Mouse (Mus musculus): ENCODE data around the gene Rasa3.
A peak's percentile ranks its signal among the peaks of the same experiment; 100 is the strongest.

The Rasa3 gene

DNA sequence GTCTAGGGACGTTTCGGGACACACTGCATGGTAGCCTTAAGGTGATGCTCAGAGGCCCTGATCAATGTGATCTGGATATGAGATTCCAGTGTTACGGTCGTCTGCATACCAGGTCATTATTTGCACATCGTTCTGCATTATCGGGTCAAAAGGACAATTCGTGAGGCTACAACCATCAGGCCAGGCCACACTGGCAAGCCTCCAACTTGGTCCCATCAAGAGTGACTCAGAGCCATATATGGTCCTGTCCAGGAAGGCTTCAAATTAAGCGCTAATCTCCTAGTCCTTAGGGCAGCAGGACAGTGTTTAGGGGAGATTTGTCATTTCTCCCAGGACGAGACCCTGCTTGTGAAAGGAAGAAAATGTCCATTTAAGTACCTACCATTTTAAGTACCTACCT is 63.3 kb downstream of the Rasa3 start:
- no peak for DNase-seq

DNA sequence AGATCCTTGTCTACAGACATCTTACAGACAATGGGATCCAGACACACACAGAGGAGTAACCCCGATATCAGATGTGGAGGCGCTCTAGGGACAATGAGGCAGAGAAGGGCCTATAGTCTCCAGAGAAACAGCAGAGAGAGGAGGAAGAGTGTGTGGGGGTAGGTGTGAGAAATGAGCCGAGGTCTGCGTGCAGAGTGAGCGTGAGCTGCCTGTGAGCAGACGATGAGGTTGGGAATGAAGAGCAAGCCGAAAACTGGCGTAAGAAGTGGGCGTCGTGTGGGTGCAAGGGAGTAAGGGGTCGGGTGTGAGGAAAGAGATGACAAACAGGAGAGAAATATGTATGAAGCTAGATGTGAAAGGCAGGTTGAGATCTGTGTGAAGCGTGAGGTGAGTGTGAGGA is 65.7 kb downstream of the Rasa3 start:
- no peak for DNase-seq

- DNase-seq = no peak
These were observed 67.4 kb downstream of the Rasa3 start for GRCm38 (mm10) chr8:13609971-13610370.

DNA sequence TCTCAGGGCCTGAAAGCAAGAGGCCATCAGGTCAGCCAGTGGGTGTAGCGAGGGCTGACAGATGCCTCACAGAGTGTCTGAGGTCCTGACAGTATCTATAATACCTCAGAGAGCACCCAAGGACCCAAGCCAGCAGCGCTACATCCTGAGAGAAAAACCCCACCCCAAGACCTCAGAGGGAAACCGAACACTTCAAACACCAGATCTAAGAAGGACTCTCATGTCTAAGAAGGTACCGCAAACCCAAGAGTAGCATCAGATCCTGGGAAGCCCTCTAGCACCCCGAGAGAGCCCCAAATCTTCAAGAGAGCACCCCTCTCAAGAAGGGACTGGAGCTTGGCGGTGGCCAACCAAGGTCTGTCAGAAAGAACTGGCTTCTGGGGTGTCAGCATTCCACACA is 68.5 kb downstream of the Rasa3 start:
- no peak for DNase-seq

DNA sequence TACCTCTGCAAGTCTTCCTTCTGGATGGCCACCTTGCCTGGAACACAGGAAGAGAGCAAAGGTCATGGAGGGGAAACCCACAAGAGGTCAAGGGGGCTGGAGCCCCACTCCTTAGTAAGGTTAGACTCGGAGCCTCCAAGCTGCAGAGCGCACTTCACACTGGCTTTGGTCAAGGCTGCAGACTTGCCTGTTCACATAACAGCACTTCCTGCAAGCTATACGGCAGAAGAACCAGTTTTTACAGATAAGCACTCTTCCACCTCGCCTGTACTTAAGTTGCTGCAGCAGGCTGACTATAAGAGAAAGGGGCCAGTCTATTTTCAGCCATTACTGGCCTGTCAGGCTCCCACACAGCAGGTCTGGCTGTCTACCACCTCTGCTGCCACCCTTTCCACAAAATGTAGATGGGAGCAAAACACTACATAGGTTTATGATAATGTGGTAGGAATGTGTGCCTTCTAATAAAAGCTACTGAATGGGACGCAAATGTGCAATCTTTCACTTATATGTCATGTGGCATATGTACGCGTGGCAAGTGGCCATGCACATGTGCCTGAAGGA is 71.4 kb downstream of the Rasa3 start:
- DNase-seq = no peak

DNA sequence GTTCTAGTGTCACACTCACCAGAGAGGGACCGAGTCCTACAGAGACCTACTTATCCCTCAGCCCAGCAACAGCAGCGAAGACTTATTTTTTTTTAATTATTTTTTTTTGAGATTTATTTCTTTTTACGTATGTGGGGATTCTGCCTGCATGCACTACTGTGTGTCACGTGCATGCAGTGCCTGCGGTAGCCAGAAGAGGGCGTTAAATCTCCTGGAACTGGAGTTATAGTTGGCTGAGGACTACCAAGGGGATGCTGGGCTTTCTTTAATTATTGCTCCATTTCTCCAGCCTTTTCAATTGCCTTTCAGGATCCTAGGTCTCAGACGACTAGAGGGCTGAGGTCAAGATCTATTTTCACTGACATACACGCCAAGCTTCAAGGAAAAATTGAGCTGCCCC is 74.8 kb downstream of the Rasa3 start:
- peak; percentile 54 for DNase-seq

- peak; percentile 68 for DNase-seq
These were observed 76.2 kb downstream of the Rasa3 start for GRCm38 (mm10) chr8:13601166-13601565.

DNA sequence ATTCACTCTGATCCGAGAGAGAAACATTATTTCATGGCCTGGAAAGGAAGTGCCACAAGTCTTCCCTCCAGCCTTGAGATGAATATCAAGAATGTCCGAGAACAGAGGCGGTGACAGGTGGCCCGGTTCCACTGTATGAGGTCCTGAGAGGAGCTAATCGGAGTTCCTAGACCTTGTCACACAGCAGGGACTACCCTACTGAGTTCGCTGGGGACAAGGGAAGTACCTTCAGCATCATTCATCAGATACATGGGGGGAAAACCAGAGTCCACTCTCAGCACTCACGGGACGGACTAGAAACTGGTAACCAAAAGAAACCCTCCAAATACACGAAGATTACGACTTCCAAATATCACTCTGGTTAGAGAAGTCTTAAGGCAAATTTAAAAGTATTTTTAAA is 76.7 kb downstream of the Rasa3 start:
- DNase-seq = no peak

DNA sequence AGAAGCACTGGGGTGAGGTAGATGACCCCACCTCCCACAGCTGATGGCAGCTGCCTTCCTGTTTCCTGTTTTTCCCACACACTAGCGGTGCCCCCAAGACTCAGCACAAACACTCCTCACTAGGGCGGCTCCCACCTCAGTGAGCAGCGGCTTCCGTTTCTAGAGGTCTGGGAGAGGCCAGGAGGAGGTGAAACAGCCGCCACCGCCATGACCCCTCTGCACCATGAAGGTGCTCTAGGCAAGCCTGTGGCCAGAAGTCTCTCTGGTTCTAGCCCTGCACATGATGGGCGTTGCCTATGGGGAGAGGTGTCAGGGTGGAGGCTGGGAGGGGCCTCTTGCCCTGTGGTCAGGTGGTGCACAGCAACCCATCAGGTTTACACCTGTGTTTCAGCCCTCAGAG is 77.2 kb downstream of the Rasa3 start:
- DNase-seq = peak; percentile 77

- no peak for DNase-seq
These were observed 79.6 kb downstream of the Rasa3 start for GRCm38 (mm10) chr8:13597777-13598176.

GRCm38 (mm10) chr8:13595861-13596260 is 81.5 kb downstream of the Rasa3 start:
- peak; percentile 38 for DNase-seq

DNA sequence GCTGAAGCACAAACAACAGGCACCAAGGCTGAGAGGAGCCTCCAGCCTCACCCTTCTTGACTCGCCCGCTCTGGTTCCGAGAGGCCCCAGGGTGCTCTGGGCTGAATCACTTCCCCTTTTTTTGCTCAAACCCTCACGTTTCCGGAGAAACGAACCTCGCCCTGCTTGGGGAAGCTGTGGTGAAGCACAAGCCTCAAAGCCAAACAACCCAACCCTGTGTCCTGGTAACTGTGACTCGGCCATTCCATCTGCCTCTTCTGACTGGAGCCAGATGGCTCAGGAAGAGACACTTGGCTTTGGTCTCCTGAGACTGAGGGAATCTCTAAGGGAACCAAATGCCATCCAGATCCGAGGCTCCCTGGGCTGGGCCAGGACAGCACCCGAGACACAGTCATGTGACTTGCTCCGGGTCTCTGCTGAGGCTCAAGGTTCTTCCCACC is 82.5 kb downstream of the Rasa3 start:
- DNase-seq = peak; percentile 80

GRCm38 (mm10) chr8:13593340-13593739 is 84.1 kb downstream of the Rasa3 start:
- no peak for DNase-seq

DNA sequence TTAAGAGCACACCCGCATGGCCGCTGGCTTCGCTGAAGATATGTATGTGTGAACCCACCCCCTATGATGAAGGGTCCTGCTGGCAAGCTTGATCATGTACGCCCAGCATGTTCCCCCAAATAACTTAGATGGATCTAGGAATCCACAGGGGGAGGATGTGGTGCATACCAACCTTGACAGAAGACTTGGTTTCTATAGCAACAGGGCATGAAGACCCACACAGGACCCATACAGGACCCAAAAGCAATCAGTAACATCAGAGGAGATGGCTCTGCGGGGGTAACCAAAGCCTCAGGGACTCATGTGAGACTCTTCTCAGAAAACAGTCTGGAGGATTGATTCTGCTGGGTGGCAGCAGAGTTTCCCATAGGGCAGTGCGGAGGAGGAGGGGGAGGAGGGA is 86.2 kb downstream of the Rasa3 start:
- no peak for DNase-seq

GRCm38 (mm10) chr8:13589071-13589470 is 88.3 kb downstream of the Rasa3 start:
- DNase-seq = no peak

DNA sequence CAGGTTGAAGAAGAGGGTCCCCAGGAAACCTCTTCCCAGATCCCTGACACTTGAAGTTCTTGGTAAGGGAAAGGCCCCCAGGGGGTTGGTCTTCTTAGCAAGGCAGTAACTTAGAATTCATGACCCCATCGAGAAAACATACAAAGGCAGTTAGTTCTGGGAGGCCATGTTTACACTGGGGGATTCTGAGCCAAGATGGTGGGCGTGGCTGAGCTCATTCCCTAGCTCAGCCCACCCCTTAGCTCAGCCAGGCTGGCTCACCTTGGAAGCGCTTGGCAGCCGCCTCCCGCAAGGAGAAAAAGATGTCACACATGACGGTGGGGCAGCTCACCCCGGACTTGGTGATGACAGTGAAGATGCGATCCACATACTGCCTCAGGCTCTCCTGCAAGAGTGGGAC is 92.8 kb downstream of the Rasa3 start:
- no peak for DNase-seq

DNA sequence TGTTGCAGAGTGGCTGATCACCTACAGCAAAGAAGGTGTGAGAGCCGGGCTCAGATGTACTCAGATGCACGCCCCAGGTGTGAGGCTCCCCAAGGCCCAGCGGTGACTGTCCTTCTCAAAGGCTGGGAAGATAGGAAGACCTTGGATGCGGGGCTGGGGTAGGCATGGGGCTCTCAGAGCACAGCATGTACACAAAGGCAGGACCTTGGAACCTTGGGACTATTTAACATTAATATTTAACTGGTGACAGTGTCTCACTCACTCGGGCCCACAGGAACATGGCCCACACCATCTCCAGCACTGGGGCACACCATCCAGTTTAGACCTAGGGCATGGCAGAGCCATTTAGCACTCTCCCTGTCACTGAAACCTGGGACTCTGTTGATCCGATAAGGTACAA is 99.5 kb downstream of the Rasa3 start:
- no peak for DNase-seq

DNA sequence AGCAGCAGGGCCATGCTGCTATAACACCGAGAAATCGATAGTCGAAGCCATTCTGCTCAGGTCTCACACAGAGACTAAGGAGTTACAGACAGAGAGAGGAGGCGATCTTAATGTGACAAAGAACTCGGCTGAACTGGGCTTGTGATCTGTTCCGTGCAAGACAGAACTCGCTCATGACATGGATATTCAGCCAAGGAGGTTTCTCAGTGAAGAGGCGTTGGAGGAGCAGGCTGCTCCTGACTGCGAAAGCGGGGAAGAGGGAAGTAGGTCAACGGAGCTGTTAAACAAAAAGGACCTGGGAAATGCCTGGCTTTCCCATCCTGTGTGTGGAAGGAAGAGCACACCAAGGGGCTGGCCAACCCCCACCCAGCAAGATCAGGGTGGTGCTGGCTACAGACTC is 105.4 kb downstream of the Rasa3 start:
- DNase-seq = no peak

- DNase-seq = no peak
These were observed 115.3 kb downstream of the Rasa3 start, which contains the start of gene 1700029H14Rik for GRCm38 (mm10) chr8:13562118-13562517. Gene 1700029H14Rik (minus strand): TSS chr8:13562461.

DNA sequence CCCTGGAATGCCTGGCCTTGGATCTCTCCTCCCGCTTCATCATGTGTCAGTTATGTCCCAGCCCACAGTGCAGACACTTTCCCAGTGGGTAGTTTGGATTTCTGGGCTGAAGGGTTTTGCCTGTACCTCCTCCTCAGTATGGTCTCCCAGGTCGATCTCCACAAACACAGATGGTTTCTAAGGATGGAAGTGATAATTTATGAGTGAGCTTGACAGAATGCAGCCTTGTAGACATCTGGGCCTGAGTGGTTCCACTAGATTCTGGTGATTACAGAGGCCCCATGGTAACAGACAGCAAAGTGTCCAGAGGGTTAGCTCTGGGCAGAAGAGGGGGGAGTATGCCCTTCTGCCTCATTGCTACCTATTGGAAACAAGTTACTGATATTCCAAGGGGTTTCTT is 119.9 kb downstream of the Rasa3 start:
- no peak for DNase-seq

DNA sequence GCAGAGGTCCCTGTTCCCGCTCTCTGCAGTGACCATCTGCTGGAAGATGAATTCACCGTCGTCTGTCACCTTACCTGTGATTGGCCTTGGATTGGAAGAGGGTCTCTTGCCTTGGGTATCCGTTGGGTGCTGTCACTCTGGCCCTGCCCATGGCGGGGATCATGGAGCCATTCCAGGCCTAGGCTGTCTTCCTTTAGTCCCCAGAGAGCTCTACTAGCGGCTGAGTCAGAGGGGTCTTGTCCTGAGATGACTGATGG is 125.9 kb downstream of the Rasa3 start:
- no peak for DNase-seq

DNA sequence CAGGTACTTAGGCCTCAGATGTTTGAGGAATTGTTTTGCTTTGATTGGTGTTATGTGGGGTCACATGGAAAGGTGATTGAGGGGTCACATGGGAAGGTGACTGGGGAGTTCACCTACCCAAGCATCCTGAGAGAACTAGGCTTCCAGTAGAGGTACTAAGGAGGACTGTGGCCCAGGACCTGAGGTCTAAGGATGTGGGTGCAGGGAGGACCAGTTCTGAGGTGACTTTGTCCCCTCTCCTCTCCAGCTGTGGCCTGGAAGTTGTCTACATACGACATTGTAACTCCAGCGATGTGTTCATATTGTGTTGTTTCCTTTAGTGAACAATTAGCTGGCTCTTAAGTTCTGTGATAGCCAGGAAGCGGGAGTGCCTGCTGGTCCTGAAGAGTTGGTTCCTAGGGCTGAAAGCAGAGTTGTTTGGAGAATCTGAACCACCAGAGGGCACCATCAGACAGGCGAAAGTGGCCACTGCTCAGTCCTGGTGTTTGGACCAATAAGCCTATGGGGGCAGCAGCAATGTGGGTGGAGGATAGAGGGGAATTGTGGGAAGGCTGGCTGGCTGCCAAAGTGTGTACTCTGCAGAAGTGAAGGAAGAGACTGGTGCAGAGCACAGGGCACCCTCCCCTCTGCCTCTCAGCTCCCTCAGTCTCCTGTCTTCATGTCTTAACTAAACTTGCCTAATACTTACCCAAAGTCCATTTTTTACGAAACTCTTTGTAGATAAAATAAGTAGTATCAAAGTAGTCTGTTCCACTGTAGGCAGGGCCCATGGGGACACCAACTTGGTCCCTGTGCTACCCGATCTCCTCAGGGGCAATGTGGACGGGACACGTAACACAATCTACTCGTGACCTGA is 126.5 kb downstream of the Rasa3 start:
- peak; percentile 96 for DNase-seq

- DNase-seq = peak; percentile 67
These were observed 128.6 kb downstream of the Rasa3 start for GRCm38 (mm10) chr8:13548831-13549230.

DNA sequence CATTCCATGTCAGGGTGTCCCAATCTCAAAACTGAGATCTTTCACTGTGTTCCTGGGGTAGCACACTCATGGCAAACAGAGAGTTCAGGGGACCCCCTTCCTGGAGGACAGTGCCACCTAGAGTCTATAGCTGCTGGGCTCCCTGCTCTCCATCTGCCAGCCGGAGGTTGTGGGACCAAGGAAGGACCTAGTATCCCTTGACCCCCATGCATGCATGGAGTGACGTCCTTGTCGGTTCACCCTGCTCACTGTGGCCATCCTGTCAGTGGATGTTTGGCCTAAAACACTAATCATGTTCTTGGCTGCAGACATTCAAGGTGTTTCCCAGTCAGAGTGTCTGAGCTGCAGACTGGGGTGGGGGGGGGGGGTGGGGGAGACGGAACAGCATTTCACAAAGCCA is 129.2 kb downstream of the Rasa3 start:
- peak; percentile 68 for DNase-seq

DNA sequence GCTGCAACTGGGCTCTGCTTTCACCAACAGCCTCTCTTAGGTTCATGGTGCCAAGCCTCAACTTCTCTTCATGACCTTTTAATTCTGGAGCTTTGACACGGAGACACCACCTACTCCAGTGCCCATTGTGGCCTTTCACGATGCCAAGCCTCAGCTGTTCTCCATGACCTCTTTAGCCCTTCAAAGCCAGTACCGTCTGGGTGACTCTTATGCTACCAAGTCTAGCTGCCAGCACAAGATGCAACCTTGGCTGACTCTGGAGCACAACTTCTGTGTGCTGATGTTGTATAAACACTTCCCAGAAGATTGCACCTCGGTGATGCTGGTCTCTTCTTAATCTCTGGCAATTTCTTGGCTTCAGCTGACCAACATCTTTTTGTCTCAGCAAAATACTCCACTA is 131.0 kb downstream of the Rasa3 start:
- DNase-seq = no peak
